Mouse (Mus musculus) embryonic facial prominence, embryonic 11.5 days (tissue): ENCODE results near the gene Iqsec1. TPM values are rescaled to one million over a fixed set of nuclear protein-coding genes. Genes with fewer than 3 reads are reported as not detected.
A peak's percentile ranks its signal among the peaks of the same experiment; 100 is the strongest.

Experiments used
- ATAC-seq: fragments of 200-750 bp; cut with Nextera tagmentation; replicated peaks from 2 replicates; pipeline ENCODE4 v1.8.0; 2017; ENCODE audit warnings: low read depth; ENCODE audit not compliant: insufficient number of reproducible peaks, low FRiP score, low TSS enrichment
- DNase-seq: peaks from one replicate; pipeline ENCODE4 v3.0.0-alpha.2; 2015; ENCODE audit warnings: low spot score
- H3K27ac ChIP-seq: fragments of 300-500 bp; sonication (generic); replicated peaks from 2 replicates; pipeline ENCODE4 v1.5.1; 2014; ENCODE audit warnings: mild to moderate bottlenecking, low read depth, low read length, control low read depth
- H3K27me3 ChIP-seq: fragments of 300-500 bp; sonication (generic); 2 replicates; pipeline ENCODE4 v1.6.1; 2014; ENCODE audit warnings: mild to moderate bottlenecking, low read length, moderate library complexity, mixed read lengths; ENCODE audit not compliant: control insufficient read depth, insufficient read depth
- H3K36me3 ChIP-seq: fragments of 300-500 bp; sonication (generic); replicated peaks from 2 replicates; pipeline ENCODE4 v1.6.1; 2014; ENCODE audit warnings: low read depth, mild to moderate bottlenecking, low read length, moderate library complexity, mixed read lengths; ENCODE audit not compliant: control insufficient read depth, insufficient read depth
- H3K4me1 ChIP-seq: fragments of 300-500 bp; sonication (generic); 2 replicates; pipeline ENCODE4 v1.6.1; 2014; ENCODE audit warnings: low read length, mixed read lengths; ENCODE audit not compliant: control insufficient read depth, insufficient read depth
- H3K4me2 ChIP-seq: fragments of 300-500 bp; sonication (generic); 2 replicates; pipeline ENCODE4 v1.6.1; 2014; ENCODE audit warnings: low read depth, mild to moderate bottlenecking, control low read depth, low read length, moderate library complexity
- H3K4me3 ChIP-seq: fragments of 300-500 bp; sonication (generic); 2 replicates; pipeline ENCODE4 v1.5.1; 2014; ENCODE audit warnings: low read depth, low read length, control low read depth
- H3K9ac ChIP-seq: fragments of 300-500 bp; sonication (generic); replicated peaks from 2 replicates; pipeline ENCODE4 v1.6.1; 2014; ENCODE audit warnings: mild to moderate bottlenecking, control low read depth, low read length
- H3K9me3 ChIP-seq: fragments of 300-500 bp; sonication (generic); replicated peaks from 2 replicates; pipeline ENCODE4 v1.6.1; 2016; ENCODE audit warnings: mild to moderate bottlenecking, low read length, inconsistent platforms, mixed read lengths; ENCODE audit not compliant: control insufficient read depth
- WGBS: fragments of 180-500 bp; shearing (Covaris S2); extraction: QIAGEN DNeasy Blood & Tissue Kit; methylation state at CpG from one replicate; pipeline ENCODE4 v1.1.7; 2014; 5-methylcytosine and 5-hydroxymethylcytosine counted together
- polyA plus RNA-seq: library from polyadenylated mRNA; unstranded; fragments of >200 nt; fragmentation: Nextera tagmentation; extraction: Ambion mirVana; gene quantifications from 2 replicates; pipeline ENCODE4 v1.2.1, GENCODE M21; 2014

The Iqsec1 gene
- polyA plus RNA-seq, 1 experiment from 2014 or later: 6.1 TPM

DNA sequence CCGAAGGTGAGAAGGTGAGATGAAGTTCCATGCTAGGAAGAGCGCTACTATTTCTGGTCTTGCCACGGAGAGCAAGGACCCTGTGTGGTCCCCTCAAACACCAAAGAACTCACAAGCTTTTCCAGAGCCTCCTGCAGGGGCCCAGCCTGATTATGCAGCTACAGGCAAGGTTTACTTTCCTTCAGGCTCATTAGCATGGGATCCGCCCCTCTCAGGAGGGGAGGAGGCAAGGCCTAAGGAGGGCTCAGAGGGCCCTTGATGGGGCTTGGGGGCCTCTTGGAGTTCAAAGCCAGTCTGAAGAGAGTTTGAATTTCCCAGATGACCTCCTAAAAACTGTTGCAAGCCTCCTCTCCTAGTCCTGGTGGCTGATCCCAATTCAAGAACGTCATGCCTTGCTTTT lies 179.9 kb downstream of the Iqsec1 start:
- no peaks in the 10 kb centered on the region for H3K9me3 ChIP-seq
- no peaks in the 10 kb centered on the region for H3K36me3 ChIP-seq
- whole genome bisulfite sequencing: 13% methylated on average over 5 of the region's 5 CpGs
- no peak for ATAC-seq
- H3K4me1 ChIP-seq: 0 out of 2 replicates have a peak, but pooled peaks cover 3% of the 10 kb centered on the region
- H3K27me3 ChIP-seq: no peaks in the 10 kb centered on the region
- DNase-seq: peak; percentile 42
- no peak overlapping the region for H3K27ac ChIP-seq
- H3K4me3 ChIP-seq: no peak overlapping the region
- H3K9ac ChIP-seq: no peak overlapping the region
- no peak overlapping the region for H3K4me2 ChIP-seq

DNA sequence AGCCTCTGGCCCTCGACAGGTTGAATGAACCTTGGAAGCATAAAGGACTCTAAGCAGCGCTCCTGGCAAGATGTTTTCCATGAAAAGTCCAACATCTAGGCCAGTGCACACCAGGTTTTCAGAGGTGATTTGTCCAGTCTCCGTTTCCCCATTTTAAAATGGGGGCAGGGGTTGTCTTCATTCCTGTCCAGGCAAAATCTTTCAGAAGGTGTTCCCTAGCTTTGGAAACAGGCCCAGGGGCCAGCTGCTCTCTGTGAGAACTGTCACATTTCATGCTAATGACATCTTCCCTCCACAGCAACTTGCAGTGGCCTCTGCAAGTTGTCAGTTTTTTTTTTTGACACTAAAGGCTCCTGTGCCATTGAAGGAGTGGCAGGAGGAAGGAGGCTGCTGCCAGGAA lies 180.4 kb downstream of the Iqsec1 start:
- H3K4me1 ChIP-seq: 0 out of 2 replicates have a peak, but pooled peaks cover 3% of the 10 kb centered on the region
- no peak overlapping the region for H3K9ac ChIP-seq
- H3K36me3 ChIP-seq: no peaks in the 10 kb centered on the region
- H3K27me3 ChIP-seq: no peaks in the 10 kb centered on the region
- H3K4me2 ChIP-seq: no peak overlapping the region
- no peak for ATAC-seq
- no peak overlapping the region for H3K4me3 ChIP-seq
- H3K9me3 ChIP-seq: no peaks in the 10 kb centered on the region
- no peak for DNase-seq
- H3K27ac ChIP-seq: no peak overlapping the region
- 68% methylated on average over 3 of the region's 3 CpGs for WGBS

DNA sequence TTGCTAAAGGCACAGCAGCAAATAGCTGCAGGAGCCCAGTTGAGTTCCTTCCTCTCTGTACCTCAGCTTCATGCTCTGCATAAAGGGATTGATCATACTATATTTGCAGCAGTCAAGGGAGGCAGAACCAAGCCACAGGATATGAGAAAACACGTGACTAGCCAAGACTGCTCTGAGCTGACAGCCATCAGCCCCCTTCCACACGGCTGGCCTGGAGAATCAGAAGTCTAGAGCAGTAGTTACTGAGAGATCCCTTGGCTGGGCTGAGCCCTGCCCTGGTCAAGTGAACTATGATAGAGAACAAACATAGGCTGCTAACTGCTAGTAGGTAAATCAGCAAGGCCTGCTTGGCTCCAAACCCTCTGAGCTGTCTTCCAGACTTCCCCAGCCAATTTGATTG lies 180.9 kb downstream of the Iqsec1 start:
- 0 out of 2 replicates have a peak, but pooled peaks cover 3% of the 10 kb centered on the region for H3K4me1 ChIP-seq
- no peaks in the 10 kb centered on the region for H3K36me3 ChIP-seq
- no peak overlapping the region for H3K27ac ChIP-seq
- WGBS: 46% methylated on average over 2 of the region's 2 CpGs
- no peaks in the 10 kb centered on the region for H3K9me3 ChIP-seq
- H3K4me3 ChIP-seq: no peak overlapping the region
- H3K9ac ChIP-seq: no peak overlapping the region
- H3K4me2 ChIP-seq: no peak overlapping the region
- no peaks in the 10 kb centered on the region for H3K27me3 ChIP-seq
- no peak for DNase-seq
- no peak for ATAC-seq

DNA sequence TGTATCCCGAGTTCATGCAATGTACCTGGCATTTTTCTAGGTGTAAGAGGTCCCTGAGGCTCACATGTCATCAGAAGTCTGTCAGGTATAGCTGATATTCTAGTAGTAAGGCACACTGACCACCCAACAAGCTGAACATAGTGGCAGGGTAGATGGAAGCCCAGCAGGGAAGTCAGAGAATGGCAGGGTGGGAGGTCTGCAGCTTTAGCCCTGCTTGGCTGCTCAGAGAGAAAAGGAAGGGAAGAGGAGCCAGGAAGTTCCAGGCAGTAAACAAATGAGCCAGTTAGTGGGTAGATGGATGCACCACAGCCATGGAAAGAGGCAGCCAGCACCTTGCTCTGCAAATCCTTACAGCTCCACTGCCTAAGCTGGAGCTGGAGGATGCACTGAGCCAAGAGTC lies 181.7 kb downstream of the Iqsec1 start:
- Histone ChIP-seq H3K27me3 (no peaks in the 10 kb centered on the region), H3K27ac (no peak overlapping the region), H3K9me3 (no peaks in the 10 kb centered on the region), H3K9ac (no peak overlapping the region), H3K4me3 (no peak overlapping the region), H3K4me1 (0 out of 2 replicates have a peak, but pooled peaks cover 3% of the 10 kb centered on the region), H3K36me3 (no peaks in the 10 kb centered on the region), H3K4me2 (no peak overlapping the region)
- no peak for DNase-seq
- no peak for ATAC-seq
- WGBS: 74% methylated on average over 1 of the region's 1 CpGs

DNA sequence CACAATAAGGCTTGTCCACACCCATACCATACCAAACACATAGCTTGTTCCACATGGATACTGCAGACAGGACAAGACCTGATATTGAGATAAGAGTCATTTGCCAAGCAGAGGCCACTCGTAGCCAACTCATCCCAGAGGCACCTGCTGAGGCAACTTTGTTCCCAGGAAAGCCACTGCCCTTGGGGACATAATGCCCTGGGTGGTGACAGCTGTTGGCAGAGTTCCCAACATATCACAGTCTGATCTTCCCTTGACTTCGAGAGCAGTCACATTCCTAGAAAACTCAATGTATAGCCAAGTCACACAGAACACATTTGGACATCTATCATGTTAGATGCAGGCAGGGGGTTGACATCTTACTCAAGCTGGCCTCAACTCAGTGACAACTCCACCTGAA lies 183.4 kb downstream of the Iqsec1 start:
- Histone ChIP-seq H3K27me3 (no peaks in the 10 kb centered on the region), H3K9ac (no peak overlapping the region), H3K4me2 (no peak overlapping the region), H3K4me1 (0 out of 2 replicates have a peak, but pooled peaks cover 3% of the 10 kb centered on the region), H3K36me3 (no peaks in the 10 kb centered on the region), H3K27ac (no peak overlapping the region), H3K4me3 (no peak overlapping the region), H3K9me3 (no peaks in the 10 kb centered on the region)
- no peak for ATAC-seq
- WGBS: 77% methylated on average over 2 of the region's 2 CpGs
- DNase-seq: no peak

DNA sequence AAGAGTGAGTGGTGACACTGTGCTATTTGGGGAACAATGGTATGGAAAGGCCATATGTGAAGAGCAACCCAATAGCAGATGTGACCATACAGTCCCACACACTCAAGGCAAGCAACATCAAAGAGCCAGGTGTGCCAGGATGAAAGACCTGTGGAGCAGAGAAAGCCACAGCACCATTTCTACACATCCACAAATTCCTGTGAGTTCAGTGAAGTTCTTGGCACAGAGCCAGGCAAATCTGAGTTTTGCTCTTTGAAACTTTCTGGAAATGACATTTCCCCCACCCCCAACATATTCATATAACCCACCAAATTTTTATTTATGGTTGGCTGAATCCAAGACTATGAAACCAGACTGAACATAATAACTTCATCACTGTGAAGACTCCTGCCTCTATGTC lies 183.8 kb downstream of the Iqsec1 start:
- Histone ChIP-seq H3K9ac (no peak overlapping the region), H3K27ac (no peak overlapping the region), H3K4me2 (no peak overlapping the region), H3K27me3 (no peaks in the 10 kb centered on the region), H3K36me3 (no peaks in the 10 kb centered on the region), H3K9me3 (no peaks in the 10 kb centered on the region), H3K4me3 (no peak overlapping the region), H3K4me1 (0 out of 2 replicates have a peak, but pooled peaks cover 3% of the 10 kb centered on the region)
- ATAC-seq (no peak), DNase-seq (no peak)

DNA sequence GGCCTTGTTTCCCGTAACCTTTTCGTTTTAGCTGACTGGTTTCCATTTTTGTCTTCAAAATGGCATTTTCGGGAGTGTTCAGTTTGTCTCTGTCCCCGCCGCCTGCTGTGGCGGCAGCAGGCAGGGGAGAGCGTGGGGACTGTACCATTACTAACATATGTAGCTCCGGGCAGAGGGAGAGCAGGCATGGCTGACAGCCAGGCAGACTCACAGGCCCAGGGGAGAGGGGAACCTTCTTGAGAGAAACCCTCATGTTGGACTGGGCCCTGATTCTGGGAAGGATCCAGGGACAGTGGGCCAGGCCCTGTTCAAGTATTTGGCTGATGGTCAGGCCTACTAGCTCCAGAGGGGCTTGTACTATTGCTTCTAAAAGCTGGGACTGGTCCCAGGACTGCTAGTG lies 185.9 kb downstream of the Iqsec1 start:
- Histone ChIP-seq H3K36me3 (no peaks in the 10 kb centered on the region), H3K27ac (no peak overlapping the region), H3K9ac (no peak overlapping the region; the same call in 1 of the 2 replicates), H3K4me2 (no peak overlapping the region), H3K9me3 (no peaks in the 10 kb centered on the region), H3K4me3 (no peak overlapping the region), H3K4me1 (no peaks in the 10 kb centered on the region), H3K27me3 (no peaks in the 10 kb centered on the region)
- DNase-seq: no peak
- no peak for ATAC-seq
- 80% methylated on average over 8 of the region's 8 CpGs for WGBS

DNA sequence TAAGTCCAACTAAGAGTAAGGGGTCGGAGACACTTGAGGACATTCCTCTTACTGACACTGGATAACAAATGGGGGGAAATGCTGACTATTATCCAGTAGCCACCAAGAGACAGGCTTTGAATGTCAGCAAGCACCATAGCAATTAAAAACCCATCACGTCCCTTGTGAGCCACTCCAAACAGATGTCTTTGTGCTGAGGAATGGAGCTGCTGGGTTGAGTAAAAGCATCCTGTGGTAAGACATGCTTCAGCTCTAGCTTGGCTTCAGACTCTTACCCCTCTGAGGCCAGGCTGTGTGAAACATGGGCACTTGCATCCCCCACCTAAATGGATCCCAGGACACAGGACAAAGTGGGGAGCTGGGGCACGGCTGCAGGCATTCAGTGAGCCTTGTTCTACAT lies 186.4 kb downstream of the Iqsec1 start:
- no peaks in the 10 kb centered on the region for H3K36me3 ChIP-seq
- no peak for ATAC-seq
- no peak overlapping the region for H3K9ac ChIP-seq
- no peak overlapping the region for H3K4me2 ChIP-seq
- H3K27me3 ChIP-seq: no peaks in the 10 kb centered on the region
- DNase-seq: no peak
- no peak overlapping the region for H3K4me3 ChIP-seq
- WGBS: 64% methylated on average over 3 of the region's 3 CpGs
- H3K9me3 ChIP-seq: no peaks in the 10 kb centered on the region
- no peaks in the 10 kb centered on the region for H3K4me1 ChIP-seq
- H3K27ac ChIP-seq: no peak overlapping the region
